Mouse (Mus musculus) heart, adult 2 months (tissue): ENCODE measurements around the gene Gm13089.
"Not testable (repeated sequence)": the region's sequence is repeated elsewhere in the genome, so short reads cannot be mapped to it uniquely, and the experiment has no call there.

Experiments
- CTCF ChIP-seq: fragments of 200-600 bp; IDR thresholded peaks from 2 replicates; pipeline ENCODE4 v1.8.1; 2022; ENCODE audit warnings: antibody characterized with exemption, mild to moderate bottlenecking, moderate library complexity
- EP300 ChIP-seq: fragments of 200-500 bp; IDR thresholded peaks from 2 replicates; pipeline ENCODE4 v1.6.1; 2011; ENCODE audit warnings: low read depth, low read length, control low read depth; ENCODE audit not compliant: insufficient read depth
- POLR2A ChIP-seq: fragments of 200-500 bp; IDR thresholded peaks from 2 replicates; pipeline ENCODE4 v1.6.1; 2011; ENCODE audit warnings: mild to moderate bottlenecking, low read depth, low read length, control low read depth; ENCODE audit not compliant: insufficient read depth

DNA sequence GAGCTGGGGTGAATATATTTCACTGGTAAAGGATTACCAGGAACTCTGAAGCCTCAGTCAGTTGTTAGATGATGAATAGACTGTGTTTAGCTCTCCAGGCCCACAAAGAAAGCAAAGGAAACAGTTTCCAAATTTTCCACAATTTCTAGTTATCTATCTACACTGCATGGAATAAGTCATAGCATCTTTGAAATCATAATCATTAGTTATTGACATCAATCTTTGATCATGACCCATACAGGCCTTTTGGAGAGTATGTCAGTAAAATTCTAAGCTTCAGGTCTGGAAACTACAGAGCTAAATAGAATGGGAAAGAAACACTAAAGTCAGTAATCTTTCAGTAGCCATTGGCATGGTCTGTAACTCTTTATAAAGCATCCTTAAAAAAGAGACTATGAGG, 45.4 kb downstream of the Gm13089 start, which contains the start of gene Gm13088:
- not testable (repeated sequence) for TF ChIP-seq EP300, CTCF, POLR2A
